Mouse (Mus musculus) frontal cortex, adult (tissue): ENCODE data around the gene Kcnh1.

Source experiments
- ATAC-seq: cut with Nextera tagmentation; 2 replicates; pipeline ENCODE4 v1.9.2; 2017; ENCODE audit warnings: mild to moderate bottlenecking, moderate library complexity, mixed read lengths; ENCODE audit not compliant: low TSS enrichment

Gene Kcnh1

DNA sequence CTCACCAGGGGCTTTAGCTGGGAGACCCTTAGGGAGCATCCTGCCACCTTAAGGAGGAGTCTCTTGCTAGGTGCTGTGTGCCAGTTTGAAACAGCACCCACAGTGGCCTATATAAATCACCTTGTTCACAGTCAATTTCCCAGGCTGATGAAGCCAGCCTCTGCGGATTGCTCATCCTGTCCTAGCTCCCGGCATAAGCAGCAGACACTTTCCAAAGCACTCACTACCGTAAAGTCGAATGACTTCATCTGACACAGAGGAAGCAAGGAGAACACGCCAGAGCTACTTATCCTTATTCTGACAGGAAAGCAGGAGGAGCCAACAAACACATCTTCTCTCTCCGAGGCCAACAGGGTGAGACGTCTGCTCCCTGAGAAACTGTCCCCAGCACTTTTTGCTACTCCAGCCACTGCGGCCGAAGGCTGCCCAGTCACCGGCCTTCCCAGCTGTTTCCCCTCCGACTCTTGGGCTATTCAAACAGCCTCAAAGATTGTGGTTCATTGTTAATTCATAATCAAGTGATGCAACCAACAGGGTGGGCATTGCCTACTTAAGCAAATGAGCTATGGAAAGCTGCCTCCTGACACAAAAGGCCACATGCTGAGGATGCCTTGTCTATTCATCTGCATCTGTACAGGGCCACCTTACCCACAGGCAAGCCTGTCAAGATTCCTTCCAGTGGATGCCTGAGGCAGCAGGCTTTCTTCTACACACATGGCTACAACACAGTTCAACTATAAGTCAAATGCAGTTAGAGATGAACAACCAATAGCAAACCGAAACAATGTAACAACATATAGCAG is 332.0 kb downstream of the Kcnh1 start:
- peak; percentile 53; the same call in 1 of the 2 replicates for ATAC-seq

GRCm38 (mm10) chr1:192525711-192526350 is 335.3 kb downstream of the Kcnh1 start:
- peak; percentile 33; the same call in 1 of the 2 replicates for ATAC-seq

DNA sequence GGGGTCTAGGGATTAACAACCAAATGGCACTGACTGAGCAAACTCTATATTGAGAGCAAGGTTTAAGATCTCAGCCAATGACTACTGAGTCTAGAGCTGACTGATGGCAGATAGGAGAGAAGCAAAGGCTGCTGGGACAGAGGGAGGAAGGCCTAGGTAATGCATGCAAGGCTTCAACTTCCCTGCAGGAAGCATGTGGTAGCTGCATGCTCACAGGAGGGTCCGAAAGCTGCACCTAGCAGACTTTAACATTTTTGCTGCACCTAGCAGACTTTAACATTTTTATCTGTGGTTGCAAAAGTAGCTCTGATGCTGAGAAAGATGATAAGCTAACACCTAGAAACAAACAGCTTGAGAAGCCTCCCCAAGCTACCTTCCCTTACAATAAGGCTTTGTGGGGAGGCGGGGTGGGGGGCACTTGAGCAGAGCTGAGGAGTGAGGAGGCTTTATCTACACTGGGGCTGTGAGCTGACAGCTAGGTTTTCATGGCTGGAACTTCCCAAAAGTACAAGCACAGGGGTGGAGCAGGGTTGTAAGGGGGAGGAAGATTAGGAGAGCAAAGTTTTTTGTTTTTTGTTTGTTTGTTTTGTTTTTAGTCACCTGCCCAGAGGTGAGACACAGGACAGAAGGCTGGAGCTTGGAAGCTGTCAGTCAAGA is 341.0 kb downstream of the Kcnh1 start:
- ATAC-seq: no peak

DNA sequence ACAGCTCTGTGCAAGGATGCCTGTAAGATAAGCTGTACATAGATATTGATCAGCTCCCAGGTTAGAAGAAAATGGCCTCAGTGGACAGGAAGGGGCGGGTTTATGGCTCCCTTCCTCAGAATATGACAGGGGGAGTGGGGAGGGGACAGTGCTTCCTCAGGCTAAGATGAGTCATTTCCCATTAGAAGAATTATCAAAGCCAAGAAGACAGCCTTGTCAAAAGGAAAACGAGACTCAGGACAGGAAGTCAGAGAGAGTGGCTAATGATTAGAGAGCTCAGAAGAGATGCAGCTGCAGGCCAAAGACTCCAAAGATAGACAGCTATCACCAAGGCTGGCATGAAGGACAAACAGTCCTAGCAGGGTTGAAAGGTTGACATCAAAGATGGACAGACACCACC is 341.6 kb downstream of the Kcnh1 start:
- ATAC-seq: no peak

DNA sequence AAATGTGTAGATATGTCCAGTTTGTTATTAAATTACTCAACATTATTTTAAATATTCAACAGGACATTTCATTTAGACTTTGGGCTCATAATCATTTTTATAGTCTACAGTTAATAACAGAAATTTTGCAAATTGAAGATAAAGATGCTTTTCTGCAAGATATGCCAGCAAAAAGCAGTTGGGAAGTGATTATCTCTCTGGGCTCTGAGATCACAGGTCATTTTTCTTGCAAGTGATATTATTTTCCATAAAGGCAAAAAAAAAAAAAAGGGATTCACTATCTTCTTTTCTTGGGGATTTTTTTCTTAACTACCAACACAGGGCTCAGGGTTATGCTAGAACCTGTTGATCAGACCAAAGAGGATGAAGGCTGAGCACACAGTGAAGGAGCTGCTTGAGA is 342.4 kb downstream of the Kcnh1 start:
- no peak for ATAC-seq

GRCm38 (mm10) chr1:192536440-192536839 is 345.9 kb downstream of the Kcnh1 start:
- ATAC-seq: no peak

DNA sequence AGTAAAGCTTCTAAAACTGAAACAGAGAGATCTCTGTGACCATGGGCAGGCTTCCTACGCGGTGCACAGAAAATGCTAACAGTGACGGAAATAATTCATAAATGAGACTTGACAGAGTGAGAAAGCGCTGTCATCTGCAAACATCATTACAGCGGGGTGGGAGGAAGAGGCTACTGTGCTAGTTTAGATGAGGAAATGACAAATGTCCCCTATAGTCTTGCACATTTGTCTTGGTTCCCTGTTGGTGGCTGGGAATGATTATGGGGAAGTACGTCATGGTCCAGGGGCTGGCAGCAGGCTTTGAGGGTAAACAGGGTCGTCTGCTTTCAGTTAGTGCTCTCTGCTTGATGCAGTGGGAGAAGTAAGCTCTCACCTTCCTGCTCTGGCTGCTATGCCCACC is 346.6 kb downstream of the Kcnh1 start:
- ATAC-seq: no peak

GRCm38 (mm10) chr1:192542093-192542492 is 351.5 kb downstream of the Kcnh1 start:
- no peak for ATAC-seq

- no peak for ATAC-seq
These were observed 353.1 kb downstream of the Kcnh1 start for GRCm38 (mm10) chr1:192543686-192544085.

DNA sequence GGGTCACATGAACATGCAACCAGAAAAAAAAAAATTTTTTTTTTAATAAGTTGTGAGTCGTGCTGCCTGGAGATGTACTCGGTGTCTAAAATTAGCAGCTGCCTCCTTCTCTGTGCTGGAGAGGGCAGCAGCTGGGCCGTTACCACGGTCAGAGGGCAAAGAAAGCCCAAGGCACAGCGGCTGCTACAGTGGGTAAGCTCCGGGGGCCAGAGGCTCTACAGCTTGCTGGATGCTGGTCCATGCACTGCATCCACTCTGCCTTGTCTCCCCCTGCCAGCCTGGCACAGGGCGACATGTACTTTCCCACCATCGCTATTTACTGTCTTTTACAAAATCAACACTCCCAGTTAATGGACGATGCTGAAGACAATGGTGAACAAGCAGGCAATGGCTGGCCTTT is 353.5 kb downstream of the Kcnh1 start:
- ATAC-seq: no peak

- ATAC-seq: no peak
These were observed 354.3 kb downstream of the Kcnh1 start for GRCm38 (mm10) chr1:192544901-192545300.

DNA sequence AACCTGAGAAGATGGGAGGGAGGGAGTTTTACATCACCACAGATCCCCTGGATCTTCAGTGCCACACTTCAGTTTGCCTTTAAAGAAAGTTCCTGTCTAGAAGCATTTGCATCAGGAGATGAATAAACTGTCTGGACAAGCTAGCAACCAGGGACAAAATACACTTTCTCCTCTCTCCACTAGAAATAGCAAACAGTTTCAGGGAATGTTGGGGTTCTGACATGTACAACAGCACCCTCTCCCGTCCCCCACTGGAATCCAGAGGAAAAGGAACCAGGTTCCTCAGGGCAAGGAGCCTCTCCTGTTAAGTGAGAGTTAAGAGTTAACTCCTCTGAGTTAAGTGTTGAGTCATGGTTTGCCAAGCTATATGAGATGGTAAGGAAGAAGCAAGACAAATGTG is 356.3 kb downstream of the Kcnh1 start:
- peak; percentile 73 for ATAC-seq

GRCm38 (mm10) chr1:192550561-192550960 is 360.0 kb downstream of the Kcnh1 start:
- no peak for ATAC-seq

GRCm38 (mm10) chr1:192555516-192555915 is 364.9 kb downstream of the Kcnh1 start:
- ATAC-seq: peak; percentile 85

- peak; percentile 3; the same call in 1 of the 2 replicates for ATAC-seq
These were observed 367.5 kb downstream of the Kcnh1 start for GRCm38 (mm10) chr1:192557978-192558594.

- no peak for ATAC-seq
These were observed 368.8 kb downstream of the Kcnh1 start for GRCm38 (mm10) chr1:192559341-192559740.
